Mouse (Mus musculus) limb, embryonic 12.5 days (tissue): ENCODE results near the gene Chrnb1. TPM values are rescaled to one million over a fixed set of nuclear protein-coding genes. Genes with fewer than 3 reads are reported as not detected.

Experiments used
- ATAC-seq: fragments of 200-750 bp; cut with Nextera tagmentation; 2 replicates; pipeline ENCODE4 v1.8.0; 2017; ENCODE audit warnings: low read depth, moderate TSS enrichment; ENCODE audit not compliant: insufficient number of reproducible peaks, insufficient read depth, low FRiP score, low TSS enrichment
- H3K27ac ChIP-seq: fragments of 300-500 bp; sonication (generic); 2 replicates; pipeline ENCODE4 v1.5.1; 2016; ENCODE audit warnings: mild to moderate bottlenecking, moderate library complexity
- H3K27me3 ChIP-seq: fragments of 300-500 bp; sonication (generic); 2 replicates; pipeline ENCODE4 v1.6.1; 2016; ENCODE audit warnings: mild to moderate bottlenecking, moderate library complexity
- H3K36me3 ChIP-seq: fragments of 300-500 bp; sonication (generic); 2 replicates; pipeline ENCODE4 v1.6.1; 2016; ENCODE audit warnings: mild to moderate bottlenecking, moderate library complexity
- H3K4me1 ChIP-seq: fragments of 300-500 bp; sonication (generic); replicated peaks from 2 replicates; pipeline ENCODE4 v1.6.1; 2016
- H3K4me2 ChIP-seq: fragments of 300-500 bp; sonication (generic); 2 replicates; pipeline ENCODE4 v1.6.1; 2016; ENCODE audit warnings: mild to moderate bottlenecking, moderate library complexity
- H3K4me3 ChIP-seq: fragments of 300-500 bp; sonication (generic); replicated peaks from 2 replicates; pipeline ENCODE4 v1.5.1; 2016; ENCODE audit warnings: mild to moderate bottlenecking
- H3K9ac ChIP-seq: fragments of 300-500 bp; sonication (generic); replicated peaks from 2 replicates; pipeline ENCODE4 v1.6.1; 2016; ENCODE audit warnings: mild to moderate bottlenecking, moderate library complexity
- H3K9me3 ChIP-seq: fragments of 300-500 bp; sonication (generic); 2 replicates; pipeline ENCODE4 v1.6.1; 2016; ENCODE audit warnings: mild to moderate bottlenecking, moderate library complexity
- WGBS: fragments of 180-500 bp; shearing (Covaris S2); methylation state at CpG from one replicate; pipeline ENCODE4 v1.1.7; 2016; 5-methylcytosine and 5-hydroxymethylcytosine counted together
- polyA plus RNA-seq: library from polyadenylated mRNA; unstranded; fragments of >200 nt; fragmentation: Nextera tagmentation; extraction: Ambion mirVana; gene quantifications from 2 replicates; pipeline ENCODE4 v1.2.1, GENCODE M21; 2016

The Chrnb1 gene
- polyA plus RNA-seq, 1 experiment from 2014 or later, result 15.4 TPM

- Histone ChIP-seq H3K4me3 (peak overlapping the region; percentile 63), H3K27me3 (no peaks in the 10 kb centered on the region), H3K27ac (peak overlapping the region; percentile 98), H3K9ac (peak overlapping the region; percentile 72), H3K4me2 (peak overlapping the region; percentile 78), H3K36me3 (no peaks in the 10 kb centered on the region), H3K9me3 (no peaks in the 10 kb centered on the region), H3K4me1 (peaks cover 43% of the 10 kb centered on the region)
- peak; percentile 71 for ATAC-seq
- 0% methylated on average over 26 of the region's 26 CpGs for WGBS
These were observed 37.7 kb downstream of the Chrnb1 start for GRCm38 (mm10) chr11:69758090-69758456.

- Histone ChIP-seq H3K4me1 (peaks cover 48% of the 10 kb centered on the region), H3K9ac (peak overlapping the region; percentile 72), H3K27me3 (no peaks in the 10 kb centered on the region), H3K9me3 (no peaks in the 10 kb centered on the region), H3K4me2 (peak overlapping the region; percentile 78), H3K27ac (peak overlapping the region; percentile 98), H3K36me3 (no peaks in the 10 kb centered on the region), H3K4me3 (peak overlapping the region; percentile 63)
- ATAC-seq, result no peak
- 48% methylated on average over 9 of the region's 9 CpGs for WGBS
These were observed 38.2 kb downstream of the Chrnb1 start for GRCm38 (mm10) chr11:69757303-69758089.

GRCm38 (mm10) chr11:69754701-69755100 is 41.0 kb downstream of the Chrnb1 start:
- Histone ChIP-seq H3K4me3 (no peak overlapping the region; the same call in 1 of the 2 replicates), H3K4me1 (peaks cover 45% of the 10 kb centered on the region), H3K4me2 (peak overlapping the region; percentile 78), H3K36me3 (0 out of 2 replicates have a peak, but pooled peaks cover 3% of the 10 kb centered on the region), H3K9ac (no peak overlapping the region), H3K9me3 (no peaks in the 10 kb centered on the region), H3K27ac (no peak overlapping the region), H3K27me3 (no peaks in the 10 kb centered on the region)
- 61% methylated on average over 3 of the region's 3 CpGs for WGBS
- ATAC-seq, result no peak

- Histone ChIP-seq H3K4me3 (no peak overlapping the region), H3K36me3 (peaks cover 6% of the 10 kb centered on the region; the same call in 1 of the 2 replicates), H3K4me1 (peaks cover 42% of the 10 kb centered on the region), H3K9ac (no peak overlapping the region), H3K27me3 (no peaks in the 10 kb centered on the region), H3K27ac (no peak overlapping the region), H3K4me2 (peak overlapping the region; percentile 78; the same call in 1 of the 2 replicates), H3K9me3 (no peaks in the 10 kb centered on the region)
- no peak for ATAC-seq
- WGBS, result 94% methylated on average over 5 of the region's 5 CpGs
These were observed 41.5 kb downstream of the Chrnb1 start for GRCm38 (mm10) chr11:69754233-69754632.

- Histone ChIP-seq H3K4me2 (no peak overlapping the region), H3K9me3 (no peaks in the 10 kb centered on the region), H3K27me3 (no peaks in the 10 kb centered on the region), H3K36me3 (peaks cover 17% of the 10 kb centered on the region), H3K27ac (no peak overlapping the region), H3K9ac (no peak overlapping the region), H3K4me3 (no peak overlapping the region), H3K4me1 (peaks cover 42% of the 10 kb centered on the region)
- no peak for ATAC-seq
These were observed 43.1 kb downstream of the Chrnb1 start for GRCm38 (mm10) chr11:69752686-69753085.

GRCm38 (mm10) chr11:69751635-69752034 is 44.1 kb downstream of the Chrnb1 start:
- Histone ChIP-seq H3K4me1 (peaks cover 34% of the 10 kb centered on the region), H3K4me2 (no peak overlapping the region), H3K9me3 (no peaks in the 10 kb centered on the region), H3K27me3 (no peaks in the 10 kb centered on the region), H3K9ac (no peak overlapping the region), H3K36me3 (peaks cover 25% of the 10 kb centered on the region), H3K4me3 (no peak overlapping the region), H3K27ac (no peak overlapping the region)
- 83% methylated on average over 3 of the region's 3 CpGs for WGBS
- no peak for ATAC-seq

Other genes with a start within 250 kb of the Chrnb1 start
- gene Dnah2, start 246.8 kb downstream of the Chrnb1 start, polyA plus RNA-seq, result 1.9 and 3.3 TPM in 2 replicates
- 53.3 and 54.3 TPM in 2 replicates for gene Efnb3, start 235.7 kb downstream of the Chrnb1 start, polyA plus RNA-seq
- gene Wrap53, start 215.7 kb downstream of the Chrnb1 start, polyA plus RNA-seq, result 35.8 and 39.0 TPM in 2 replicates
- gene Trp53, start 215.6 kb downstream of the Chrnb1 start, polyA plus RNA-seq, result 175 and 180 TPM in 2 replicates
- 3.0 and 4.8 TPM in 2 replicates for gene Atp1b2, start 190.0 kb downstream of the Chrnb1 start, polyA plus RNA-seq
- gene Shbg, start 178.0 kb downstream of the Chrnb1 start, polyA plus RNA-seq, result not detected in 2 replicates
- 24.3 and 25.8 TPM in 2 replicates for gene Sat2, start 173.9 kb downstream of the Chrnb1 start, polyA plus RNA-seq
- 56.0 and 63.9 TPM in 2 replicates for gene Fxr2, start 163.0 kb downstream of the Chrnb1 start, polyA plus RNA-seq
- gene Sox15, start 140.6 kb downstream of the Chrnb1 start, polyA plus RNA-seq, result 0.68 TPM in 1 of 2 replicates, not detected in the other
- gene Mpdu1, start 133.3 kb downstream of the Chrnb1 start, polyA plus RNA-seq, result 62.6 and 64.3 TPM in 2 replicates
- gene Cd68, start 129.8 kb downstream of the Chrnb1 start, polyA plus RNA-seq, result 5.9 and 8.0 TPM in 2 replicates
- gene Eif4a1, start 123.5 kb downstream of the Chrnb1 start, polyA plus RNA-seq, result 569 and 701 TPM in 2 replicates
- 132 and 140 TPM in 2 replicates for gene Senp3, start 113.9 kb downstream of the Chrnb1 start, polyA plus RNA-seq
- 0.58 and 1.0 TPM in 2 replicates for gene Tnfsf13, start 110.2 kb downstream of the Chrnb1 start, polyA plus RNA-seq
- gene Tnfsf12, start 100.1 kb downstream of the Chrnb1 start, polyA plus RNA-seq, result 2.2 and 3.7 TPM in 2 replicates
- 1.7 TPM in 2 replicates for gene Tnfsfm13, start 99.8 kb downstream of the Chrnb1 start, polyA plus RNA-seq
- 27.2 and 38.1 TPM in 2 replicates for gene Polr2a, start 37.3 kb downstream of the Chrnb1 start, polyA plus RNA-seq
- 0.13 and 0.18 TPM in 2 replicates for gene Slc35g3, start 34.0 kb downstream of the Chrnb1 start, polyA plus RNA-seq
- 1.9 and 2.4 TPM in 2 replicates for gene Zbtb4, start 30.0 kb downstream of the Chrnb1 start, polyA plus RNA-seq
- 1.2 and 1.5 TPM in 2 replicates for gene Fgf11, start 5.9 kb upstream of the Chrnb1 start, polyA plus RNA-seq
- 1.6 and 1.8 TPM in 2 replicates for gene Tmem102, start 9.7 kb upstream of the Chrnb1 start, polyA plus RNA-seq
- gene Gm39566, start 19.4 kb upstream of the Chrnb1 start, polyA plus RNA-seq, result not detected in 2 replicates
- gene Spem2, start 22.5 kb upstream of the Chrnb1 start, polyA plus RNA-seq, result not detected in 2 replicates
- gene Spem1, start 26.2 kb upstream of the Chrnb1 start, polyA plus RNA-seq, result 0.20 TPM in 1 of 2 replicates, not detected in the other
- gene Nlgn2, start 41.8 kb upstream of the Chrnb1 start, polyA plus RNA-seq, result 8.4 and 9.1 TPM in 2 replicates
- 346 and 353 TPM in 2 replicates for gene Tmem256, start 42.6 kb upstream of the Chrnb1 start, polyA plus RNA-seq
- gene Plscr3, start 50.4 kb upstream of the Chrnb1 start, polyA plus RNA-seq, result 111 and 120 TPM in 2 replicates
- gene Tnk1, start 62.8 kb upstream of the Chrnb1 start, polyA plus RNA-seq, result 1.6 and 2.3 TPM in 2 replicates
- not detected in 2 replicates for gene Tmem95, start 82.1 kb upstream of the Chrnb1 start, polyA plus RNA-seq
- gene Kctd11, start 85.5 kb upstream of the Chrnb1 start, polyA plus RNA-seq, result 3.7 and 4.4 TPM in 2 replicates
- gene Acap1, start 99.6 kb upstream of the Chrnb1 start, polyA plus RNA-seq, result 0.90 and 1.5 TPM in 2 replicates
- gene 2810408A11Rik, start 105.0 kb upstream of the Chrnb1 start, polyA plus RNA-seq, result 30.4 and 32.8 TPM in 2 replicates
- 10.9 and 12.7 TPM in 2 replicates for gene Neurl4, start 105.1 kb upstream of the Chrnb1 start, polyA plus RNA-seq
- gene Gps2, start 117.9 kb upstream of the Chrnb1 start, polyA plus RNA-seq, result 92.0 and 93.5 TPM in 2 replicates
- gene Eif5a, start 126.0 kb upstream of the Chrnb1 start, polyA plus RNA-seq, result 1,762 and 1,851 TPM in 2 replicates
- 14.0 and 15.5 TPM in 2 replicates for gene Ybx2, start 139.9 kb upstream of the Chrnb1 start, polyA plus RNA-seq
- 34.1 and 35.7 TPM in 2 replicates for gene Slc2a4, start 152.2 kb upstream of the Chrnb1 start, polyA plus RNA-seq
- 15.7 and 18.1 TPM in 2 replicates for gene Cldn7, start 168.8 kb upstream of the Chrnb1 start, polyA plus RNA-seq
- 24.5 and 27.8 TPM in 2 replicates for gene Ctdnep1, start 185.2 kb upstream of the Chrnb1 start, polyA plus RNA-seq
- gene Elp5, start 186.6 kb upstream of the Chrnb1 start, polyA plus RNA-seq, result 124 and 126 TPM in 2 replicates
- 398 and 426 TPM in 2 replicates for gene Gabarap, start 195.2 kb upstream of the Chrnb1 start, polyA plus RNA-seq
- 102 and 108 TPM in 2 replicates for gene Phf23, start 199.8 kb upstream of the Chrnb1 start, polyA plus RNA-seq
- gene Dvl2, start 204.7 kb upstream of the Chrnb1 start, polyA plus RNA-seq, result 69.4 and 69.5 TPM in 2 replicates
- 65.9 and 67.1 TPM in 2 replicates for gene Acadvl, start 219.5 kb upstream of the Chrnb1 start, polyA plus RNA-seq
- gene Dlg4, start 221.0 kb upstream of the Chrnb1 start, polyA plus RNA-seq, result 10.6 and 13.6 TPM in 2 replicates